ENCODE assay signal across 8 mouse cellular contexts in genomic region chr16:32867919-32868552, GRCm38 (mm10). TPM values are rescaled to one million over a fixed set of nuclear protein-coding genes. Genes with fewer than 3 reads are reported as not detected.
DNase-seq lines count a peak whose midpoint lies in the region; ATAC-seq and TF ChIP-seq lines count a peak whose summit lies in the region.

No protein-coding gene starts in this region.

- peak overlapping the region; percentile 84 for H3K9ac ChIP-seq in MEL (ENCODE audit: control insufficient read depth, low read depth, low read length, poor library complexity, severe bottlenecking)
- peak overlapping the region; percentile 63 for H3K9ac ChIP-seq in forebrain, postnatal 0 days
- peak overlapping the region; percentile 73 for H3K9ac ChIP-seq in lung, embryonic 15.5 days

- TF ChIP-seq RAD21 in MEL (IDR thresholded peaks at IDR 0.05; ENCODE audit: low read depth, low read length), result no peak

- TF ChIP-seq CTCF in MEL (IDR thresholded peaks at IDR 0.05 in 2 of 3, conservative IDR thresholded peaks at IDR 0.05 in 1 of 3; ENCODE audit: control insufficient read depth in 1 of 3, insufficient read depth in 1 of 3, low read depth in 2 of 3, low read length in 3 of 3, poor library complexity in 1 of 3, severe bottlenecking in 1 of 3), result no peak
- no peak for TF ChIP-seq CTCF in cerebellum, adult 2 months (IDR thresholded peaks at IDR 0.05; ENCODE audit: borderline replicate concordance, insufficient read depth, low read depth, low read length)
- peak; percentile 36; the same call in 1 of the 2 replicates for TF ChIP-seq CTCF in forebrain, postnatal 0 days (IDR thresholded peaks at IDR 0.05; ENCODE audit: low read depth)

- peak overlapping the region; percentile 66 for H3K4me2 ChIP-seq in forebrain, postnatal 0 days (ENCODE audit: low read depth)
- H3K4me2 ChIP-seq in lung, embryonic 15.5 days, result peak overlapping the region; percentile 84

- no peaks in the 10 kb centered on the region for H3K9me3 ChIP-seq in MEL (replicated peaks; ENCODE audit: insufficient read depth, low read length)
- no peaks in the 10 kb centered on the region for H3K9me3 ChIP-seq in forebrain, postnatal 0 days (ENCODE audit: low read length)
- H3K9me3 ChIP-seq in lung, embryonic 15.5 days, result no peaks in the 10 kb centered on the region

- under 1% methylated on average over 35 of the region's 35 CpGs for WGBS in cerebellum, adult 2 months
- under 1% methylated on average over 35 of the region's 35 CpGs for WGBS in forebrain, postnatal 0 days
- WGBS in lung, embryonic 15.5 days, result 0% methylated on average over 35 of the region's 35 CpGs

- peak; percentile 96 for DNase-seq in MEL (ENCODE audit: low read depth, low spot score)
- peak; percentile 90 to 92 for DNase-seq in cerebellum, adult 2 months
- peak; percentile 93 for DNase-seq in forebrain, postnatal 0 days
- DNase-seq in heart, postnatal 4 days, result peak; percentile 90
- DNase-seq in layer of hippocampus, adult 8-10 months (ENCODE audit: low spot score in 2 of 2), result peak; percentile 88 to 89
- peak; percentile 86 for DNase-seq in ovary, adult 18-20 months (ENCODE audit: low spot score)
- peak; percentile 92 for DNase-seq in thymus, postnatal 0 days (ENCODE audit: low spot score)

- no peak for TF ChIP-seq EP300 in MEL (IDR thresholded peaks at IDR 0.05; ENCODE audit: low read depth in 1 of 2, low read length in 2 of 2)

- H3K27me3 ChIP-seq in MEL (ENCODE audit: control insufficient read depth in 1 of 2, insufficient read depth in 2 of 2, low read length in 2 of 2), result no peaks in the 10 kb centered on the region
- no peaks in the 10 kb centered on the region for H3K27me3 ChIP-seq in cerebellum, adult 2 months (ENCODE audit: control insufficient read depth, insufficient read depth, low read length)
- no peaks in the 10 kb centered on the region for H3K27me3 ChIP-seq in forebrain, postnatal 0 days (ENCODE audit: insufficient read depth, low read length)
- no peaks in the 10 kb centered on the region for H3K27me3 ChIP-seq in lung, embryonic 15.5 days

- peak; percentile 100 for ATAC-seq in forebrain, postnatal 0 days
- peak; percentile 99 for ATAC-seq in lung, embryonic 15.5 days (ENCODE audit: borderline replicate concordance, extremely low read depth, low FRiP score, low TSS enrichment)

- no peaks in the 10 kb centered on the region; the same call in 1 of the 2 replicates for H3K79me2 ChIP-seq in MEL (ENCODE audit: control insufficient read depth, insufficient read depth, low read length, poor library complexity)

- H3K4me1 ChIP-seq in MEL (ENCODE audit: control insufficient read depth in 1 of 2, insufficient read depth in 2 of 2, low read length in 2 of 2), result peaks cover 0 to 10% of the 10 kb centered on the region in 2 experiments; a peak in 3 of 4 replicates
- peaks cover 9% of the 10 kb centered on the region for H3K4me1 ChIP-seq in cerebellum, adult 2 months (ENCODE audit: control insufficient read depth, insufficient read depth, low read length)
- 0 out of 2 replicates have a peak, but pooled peaks cover 10% of the 10 kb centered on the region for H3K4me1 ChIP-seq in forebrain, postnatal 0 days (ENCODE audit: insufficient read depth)
- H3K4me1 ChIP-seq in lung, embryonic 15.5 days, result peaks cover 11% of the 10 kb centered on the region

- peak overlapping the region; percentile 36 for H3K27ac ChIP-seq in MEL (ENCODE audit: control insufficient read depth, low read depth, low read length)
- H3K27ac ChIP-seq in cerebellum, adult 2 months (ENCODE audit: insufficient read depth, low read length), result peak overlapping the region; percentile 37
- peak overlapping the region; percentile 87 for H3K27ac ChIP-seq in forebrain, postnatal 0 days (ENCODE audit: low read depth, low read length)
- peak overlapping the region; percentile 69 for H3K27ac ChIP-seq in lung, embryonic 15.5 days

- TF ChIP-seq POLR2A in MEL (IDR thresholded peaks at IDR 0.05; ENCODE audit: control insufficient read depth in 1 of 2, insufficient read depth in 1 of 2, low read depth in 1 of 2, low read length in 2 of 2, poor library complexity in 1 of 2), result peak; percentile 72 to 95
- TF ChIP-seq POLR2A in cerebellum, adult 2 months (IDR thresholded peaks at IDR 0.05; ENCODE audit: borderline replicate concordance, insufficient read depth, low read length), result peak; percentile 86; the same call in 1 of the 2 replicates

- peaks cover 0 to 2% of the 10 kb centered on the region in 2 experiments; a peak in 2 of 4 replicates for H3K36me3 ChIP-seq in MEL (ENCODE audit: control insufficient read depth in 1 of 2, insufficient read depth in 2 of 2, low read length in 2 of 2)
- H3K36me3 ChIP-seq in forebrain, postnatal 0 days (ENCODE audit: insufficient read depth), result no peaks in the 10 kb centered on the region
- 0 out of 2 replicates have a peak, but pooled peaks cover 3% of the 10 kb centered on the region for H3K36me3 ChIP-seq in lung, embryonic 15.5 days

- peak overlapping the region; percentile 68 to 87 for H3K4me3 ChIP-seq in MEL (ENCODE audit: control insufficient read depth in 1 of 2, insufficient read depth in 1 of 2, low read depth in 2 of 2, low read length in 2 of 2)
- H3K4me3 ChIP-seq in cerebellum, adult 2 months (replicated peaks; ENCODE audit: insufficient read depth, low read depth, low read length), result peak overlapping the region; percentile 69
- H3K4me3 ChIP-seq in forebrain, postnatal 0 days (ENCODE audit: low read depth, low read length), result peak overlapping the region; percentile 58
- H3K4me3 ChIP-seq in lung, embryonic 15.5 days, result peak overlapping the region; percentile 83

TF ChIP-seq in MEL, 35 proteins besides CTCF, POLR2A, EP300 and RAD21 (continues in another document):
- TF ChIP-seq TAL1 (IDR thresholded peaks at IDR 0.05; ENCODE audit: low read length), result no peak
- peak; percentile 84 for TF ChIP-seq BHLHE40 (IDR thresholded peaks at IDR 0.05; ENCODE audit: borderline replicate concordance, low read depth, low read length)
- no peak for TF ChIP-seq ETS1 (IDR thresholded peaks at IDR 0.05; ENCODE audit: low read depth, low read length)
- peak; percentile 94 for TF ChIP-seq NELFE (IDR thresholded peaks at IDR 0.05; ENCODE audit: low read depth, low read length)
- peak; percentile 82; the same call in 1 of the 2 replicates for TF ChIP-seq ZMIZ1 (IDR thresholded peaks at IDR 0.05; ENCODE audit: low read depth, low read length)
- TF ChIP-seq CHD1 (IDR thresholded peaks at IDR 0.05; ENCODE audit: low read depth, low read length), result no peak
- peak; percentile 84; the same call in 1 of the 2 replicates for TF ChIP-seq MAX (IDR thresholded peaks at IDR 0.05; ENCODE audit: low read length)
- TF ChIP-seq E2F4 (IDR thresholded peaks at IDR 0.05; ENCODE audit: borderline replicate concordance, low read depth, low read length), result no peak

RNA-seq across cellular contexts. Expression of gene Fyttd1, which starts 9.3 kb away (rescaled TPM):
- 74.8 and 76.0 TPM in 2 replicates for total RNA-seq in MEL (2012; rRNA removed)
- 10 to 100 TPM in 1 of 2 experiments, not detected in 1; 44.3 TPM for polyA plus RNA-seq in MEL (2012; ENCODE audit: insufficient read depth in 1 of 2, insufficient read length in 2 of 2, low read depth in 1 of 2, low replicate concordance in 2 of 2, missing spikeins in 1 of 2)
- polyA plus RNA-seq in cerebellum, adult 2 months (2012; rRNA removed), result 52.5 and 53.7 TPM in 2 replicates
- total RNA-seq in forebrain, postnatal 0 days (2014; rRNA removed), result 121 and 142 TPM in 2 replicates
- polyA plus RNA-seq in forebrain, postnatal 0 days (2015; fragmentation: Nextera tagmentation; extraction: Ambion mirVana), result 119 and 129 TPM in 2 replicates
- 100 to 1,000 TPM; 125 to 126 TPM for total RNA-seq in heart, postnatal 4 days (2021)
- 100 to 1,000 TPM in 3 of 4 experiments, 10 to 100 TPM in 1; 98.8 to 115 (median 109) TPM for total RNA-seq in layer of hippocampus, adult 8-10 months (2022)
- 92.4 and 101 TPM in 2 replicates for polyA plus RNA-seq in lung, embryonic 15.5 days (2015; fragmentation: Nextera tagmentation; extraction: Ambion mirVana)
- polyA plus RNA-seq in thymus, postnatal 0 days (2015; fragmentation: Nextera tagmentation; extraction: Ambion mirVana), result 82.7 and 84.2 TPM in 2 replicates

RNA-seq across cellular contexts. Expression of gene Rubcn, which starts 9.5 kb away (rescaled TPM):
- 10.2 and 10.7 TPM in 2 replicates for total RNA-seq in MEL (2012; rRNA removed)
- 10 to 100 TPM in 1 of 2 experiments, not detected in 1; 14.6 TPM for polyA plus RNA-seq in MEL (2012; ENCODE audit: insufficient read depth in 1 of 2, insufficient read length in 2 of 2, low read depth in 1 of 2, low replicate concordance in 2 of 2, missing spikeins in 1 of 2)
- 71.9 and 73.4 TPM in 2 replicates for polyA plus RNA-seq in cerebellum, adult 2 months (2012; rRNA removed)
- 70.9 and 81.0 TPM in 2 replicates for total RNA-seq in forebrain, postnatal 0 days (2014; rRNA removed)
- polyA plus RNA-seq in forebrain, postnatal 0 days (2015; fragmentation: Nextera tagmentation; extraction: Ambion mirVana), result 20.2 and 25.7 TPM in 2 replicates
- 10 to 100 TPM; 29.8 to 35.1 TPM for total RNA-seq in heart, postnatal 4 days (2021)
- total RNA-seq in layer of hippocampus, adult 8-10 months (2022), result 10 to 100 TPM; 55.2 to 74.8 (median 63.8) TPM
- 18.2 and 18.8 TPM in 2 replicates for polyA plus RNA-seq in lung, embryonic 15.5 days (2015; fragmentation: Nextera tagmentation; extraction: Ambion mirVana)
- polyA plus RNA-seq in thymus, postnatal 0 days (2015; fragmentation: Nextera tagmentation; extraction: Ambion mirVana), result 9.9 and 10.0 TPM in 2 replicates

RNA-seq across cellular contexts. Expression of gene Lrch3, which starts 45.9 kb away (rescaled TPM):
- 8.6 and 9.5 TPM in 2 replicates for total RNA-seq in MEL (2012; rRNA removed)
- polyA plus RNA-seq in MEL (2012; ENCODE audit: insufficient read depth in 1 of 2, insufficient read length in 2 of 2, low read depth in 1 of 2, low replicate concordance in 2 of 2, missing spikeins in 1 of 2), result 10 to 100 TPM in 1 of 2 experiments, not detected in 1; 17.0 TPM
- 56.1 and 56.7 TPM in 2 replicates for polyA plus RNA-seq in cerebellum, adult 2 months (2012; rRNA removed)
- total RNA-seq in forebrain, postnatal 0 days (2014; rRNA removed), result 41.5 and 50.3 TPM in 2 replicates
- polyA plus RNA-seq in forebrain, postnatal 0 days (2015; fragmentation: Nextera tagmentation; extraction: Ambion mirVana), result 10.6 and 19.6 TPM in 2 replicates
- total RNA-seq in heart, postnatal 4 days (2021), result 10 to 100 TPM; 29.0 to 30.9 TPM
- total RNA-seq in layer of hippocampus, adult 8-10 months (2022), result 10 to 100 TPM; 35.9 to 54.4 (median 46.4) TPM
- 20.4 and 21.6 TPM in 2 replicates for polyA plus RNA-seq in lung, embryonic 15.5 days (2015; fragmentation: Nextera tagmentation; extraction: Ambion mirVana)
- polyA plus RNA-seq in thymus, postnatal 0 days (2015; fragmentation: Nextera tagmentation; extraction: Ambion mirVana), result 18.3 and 21.5 TPM in 2 replicates

RNA-seq across cellular contexts. Expression of gene Smbd1, which starts 57.8 kb away (rescaled TPM):
- not detected in 2 replicates for total RNA-seq in MEL (2012; rRNA removed)
- polyA plus RNA-seq in MEL (2012; ENCODE audit: insufficient read depth in 1 of 2, insufficient read length in 2 of 2, low read depth in 1 of 2, low replicate concordance in 2 of 2, missing spikeins in 1 of 2), result not detected
- polyA plus RNA-seq in cerebellum, adult 2 months (2012; rRNA removed), result not detected in 2 replicates
- total RNA-seq in forebrain, postnatal 0 days (2014; rRNA removed), result not detected in 2 replicates
- polyA plus RNA-seq in forebrain, postnatal 0 days (2015; fragmentation: Nextera tagmentation; extraction: Ambion mirVana), result not detected in 2 replicates
- not detected for total RNA-seq in heart, postnatal 4 days (2021)
- not detected for total RNA-seq in layer of hippocampus, adult 8-10 months (2022)
- not detected in 2 replicates for polyA plus RNA-seq in lung, embryonic 15.5 days (2015; fragmentation: Nextera tagmentation; extraction: Ambion mirVana)
- 0.29 TPM in 1 of 2 replicates, not detected in the other for polyA plus RNA-seq in thymus, postnatal 0 days (2015; fragmentation: Nextera tagmentation; extraction: Ambion mirVana)

Comparison
In these comparisons a context has a peak if more than half of its experiments do, and no peak if none do; other contexts are left out.
1. Peak in every context shown above with its lines: DNase-seq, ATAC-seq, H3K4me3 ChIP-seq and H3K27ac ChIP-seq.
2. H3K27ac ChIP-seq: peak in every context shown above with its lines; median percentile 87 in forebrain, postnatal 0 days; 69 in lung, embryonic 15.5 days; 37 in cerebellum, adult 2 months; 36 in MEL.